Mouse (Mus musculus): ENCODE data around the gene Eef2kmt. TPM values are rescaled to one million over a fixed set of nuclear protein-coding genes. Genes with fewer than 3 reads are reported as not detected.

Eef2kmt gene
- polyA plus RNA-seq, 2 experiments = 9.9 to 10.7 TPM

- Histone ChIP-seq H3K27me3 (ENCODE audit: control insufficient read depth, insufficient read depth, low read length) (no peaks in the 10 kb centered on the region), H3K4me3 (ENCODE audit: insufficient read depth in 1 of 2, low read depth in 2 of 2, low read length in 2 of 2) (peak overlapping the region; percentile 79 to 82), H3K36me3 (replicated peaks; ENCODE audit: control insufficient read depth, insufficient read depth, low read depth) (peaks cover 4% of the 10 kb centered on the region; the same call in 1 of the 2 replicates), H3K27ac (no peak overlapping the region), H3K4me1 (replicated peaks; ENCODE audit: control insufficient read depth in 2 of 2, insufficient read depth in 2 of 2, low read length in 1 of 2) (peaks cover 2 to 3% of the 10 kb centered on the region in 2 experiments; a peak in 1 of 4 replicates), H3K4me2 (ENCODE audit: low read depth) (peak overlapping the region; percentile 79), H3K9ac (replicated peaks) (peak overlapping the region; percentile 56), H3K9me3 (ENCODE audit: control insufficient read depth, low read length) (no peaks in the 10 kb centered on the region)
- ATAC-seq (ENCODE audit: insufficient read depth) (peak; percentile 49; the same call in 1 of the 2 replicates), DNase-seq (ENCODE audit: low read depth in 3 of 3, low spot score in 3 of 3) (no peak)
- under 1% methylated on average over 36 of the region's 36 CpGs for WGBS (ENCODE audit: insufficient replicate concordance)
- no peak for TF ChIP-seq CTCF (IDR thresholded peaks at IDR 0.05; ENCODE audit: low read depth)
- no peak for TF ChIP-seq EP300 (IDR thresholded peaks at IDR 0.05; ENCODE audit: low read depth)
These were observed 52.6 kb downstream of the Eef2kmt start for GRCm38 (mm10) chr16:5203200-5203599.

- Histone ChIP-seq H3K36me3 (replicated peaks; ENCODE audit: control insufficient read depth, insufficient read depth, low read depth) (peaks cover 4% of the 10 kb centered on the region; the same call in 1 of the 2 replicates), H3K9ac (replicated peaks) (peak overlapping the region; percentile 56), H3K4me2 (ENCODE audit: low read depth) (peak overlapping the region; percentile 79), H3K4me1 (replicated peaks; ENCODE audit: control insufficient read depth in 2 of 2, insufficient read depth in 2 of 2, low read length in 1 of 2) (peaks cover 2 to 3% of the 10 kb centered on the region in 2 experiments; a peak in 1 of 4 replicates), H3K27ac (no peak overlapping the region), H3K9me3 (ENCODE audit: control insufficient read depth, low read length) (no peaks in the 10 kb centered on the region), H3K27me3 (ENCODE audit: control insufficient read depth, insufficient read depth, low read length) (no peaks in the 10 kb centered on the region), H3K4me3 (ENCODE audit: insufficient read depth in 1 of 2, low read depth in 2 of 2, low read length in 2 of 2) (peak overlapping the region; percentile 79 to 82)
- TF ChIP-seq CTCF (IDR thresholded peaks at IDR 0.05; ENCODE audit: low read depth) = peak; percentile 73
- TF ChIP-seq EP300 (IDR thresholded peaks at IDR 0.05; ENCODE audit: low read depth) = no peak
- DNase-seq (ENCODE audit: low read depth in 3 of 3, low spot score in 3 of 3) (peak in 2 of 3 experiments; percentile 24 to 36), ATAC-seq (ENCODE audit: insufficient read depth) (no peak)
- 5% methylated on average over 4 of the region's 4 CpGs for WGBS (ENCODE audit: insufficient replicate concordance)
These were observed 53.1 kb downstream of the Eef2kmt start for GRCm38 (mm10) chr16:5202681-5203080.

GRCm38 (mm10) chr16:5195080-5195479, 60.7 kb downstream of the Eef2kmt start:
- Histone ChIP-seq H3K27ac (no peak overlapping the region), H3K27me3 (ENCODE audit: control insufficient read depth, insufficient read depth, low read length) (no peaks in the 10 kb centered on the region), H3K4me3 (ENCODE audit: insufficient read depth in 1 of 2, low read depth in 2 of 2, low read length in 2 of 2) (no peak overlapping the region), H3K36me3 (replicated peaks; ENCODE audit: control insufficient read depth, insufficient read depth, low read depth) (peaks cover 4% of the 10 kb centered on the region; the same call in 1 of the 2 replicates), H3K4me2 (ENCODE audit: low read depth) (no peak overlapping the region), H3K4me1 (replicated peaks; ENCODE audit: control insufficient read depth in 2 of 2, insufficient read depth in 2 of 2, low read length in 1 of 2) (no peaks in the 10 kb centered on the region), H3K9me3 (ENCODE audit: control insufficient read depth, low read length) (no peaks in the 10 kb centered on the region), H3K9ac (replicated peaks) (no peak overlapping the region)
- DNase-seq (ENCODE audit: low read depth in 3 of 3, low spot score in 3 of 3) (peak in 2 of 3 experiments; percentile 31 to 32), ATAC-seq (ENCODE audit: insufficient read depth) (no peak)
- 24% methylated on average over 6 of the region's 6 CpGs for WGBS (ENCODE audit: insufficient replicate concordance)
- peak; percentile 87 for TF ChIP-seq CTCF (IDR thresholded peaks at IDR 0.05; ENCODE audit: low read depth)
- TF ChIP-seq EP300 (IDR thresholded peaks at IDR 0.05; ENCODE audit: low read depth) = no peak

Small RNA genes within 50 kb of the gene (microRNA-seq; reads per million reads assigned to microRNA genes)
- not detected for gene Gm23689
- gene Gm26095 = not detected
- not detected for gene Mir6364

Other genes with a start within 250 kb of the Eef2kmt start
- 9.1 and 9.7 TPM in 2 replicates for gene Smim22, start 248.7 kb downstream of the Eef2kmt start, polyA plus RNA-seq (2012; rRNA removed)
- 4.5 and 7.8 TPM in 2 replicates for gene Smim22, start 248.7 kb downstream of the Eef2kmt start, polyA plus RNA-seq (2014; fragmentation: Nextera tagmentation; extraction: Ambion mirVana)
- gene Rogdi, start 242.4 kb downstream of the Eef2kmt start, polyA plus RNA-seq (2012; rRNA removed) = 35.8 and 45.7 TPM in 2 replicates
- 39.3 and 42.0 TPM in 2 replicates for gene Rogdi, start 242.4 kb downstream of the Eef2kmt start, polyA plus RNA-seq (2014; fragmentation: Nextera tagmentation; extraction: Ambion mirVana)
- 23.9 and 26.4 TPM in 2 replicates for gene Glyr1, start 206.1 kb downstream of the Eef2kmt start, polyA plus RNA-seq (2012; rRNA removed)
- gene Glyr1, start 206.1 kb downstream of the Eef2kmt start, polyA plus RNA-seq (2014; fragmentation: Nextera tagmentation; extraction: Ambion mirVana) = 21.7 and 26.3 TPM in 2 replicates
- 10.6 and 11.5 TPM in 2 replicates for gene Ubn1, start 205.9 kb downstream of the Eef2kmt start, polyA plus RNA-seq (2012; rRNA removed)
- 8.9 and 10.3 TPM in 2 replicates for gene Ubn1, start 205.9 kb downstream of the Eef2kmt start, polyA plus RNA-seq (2014; fragmentation: Nextera tagmentation; extraction: Ambion mirVana)
- 0.15 and 0.27 TPM in 2 replicates for gene Ppl, start 123.6 kb downstream of the Eef2kmt start, polyA plus RNA-seq (2012; rRNA removed)
- 0.20 and 0.30 TPM in 2 replicates for gene Ppl, start 123.6 kb downstream of the Eef2kmt start, polyA plus RNA-seq (2014; fragmentation: Nextera tagmentation; extraction: Ambion mirVana)
- gene Sec14l5, start 108.9 kb downstream of the Eef2kmt start, polyA plus RNA-seq (2012; rRNA removed) = 0.01 TPM in 1 of 2 replicates, not detected in the other
- gene Sec14l5, start 108.9 kb downstream of the Eef2kmt start, polyA plus RNA-seq (2014; fragmentation: Nextera tagmentation; extraction: Ambion mirVana) = not detected in 2 replicates
- 9.7 and 11.3 TPM in 2 replicates for gene Nagpa, start 52.0 kb downstream of the Eef2kmt start, polyA plus RNA-seq (2012; rRNA removed)
- gene Nagpa, start 52.0 kb downstream of the Eef2kmt start, polyA plus RNA-seq (2014; fragmentation: Nextera tagmentation; extraction: Ambion mirVana) = 9.2 and 11.5 TPM in 2 replicates
- 0.57 and 0.71 TPM in 2 replicates for gene AU021092, start 33.7 kb downstream of the Eef2kmt start, polyA plus RNA-seq (2012; rRNA removed)
- 0.85 and 0.90 TPM in 2 replicates for gene AU021092, start 33.7 kb downstream of the Eef2kmt start, polyA plus RNA-seq (2014; fragmentation: Nextera tagmentation; extraction: Ambion mirVana)
- gene Alg1, start 22.4 kb downstream of the Eef2kmt start, polyA plus RNA-seq (2012; rRNA removed) = 11.5 and 12.1 TPM in 2 replicates
- 11.4 and 12.5 TPM in 2 replicates for gene Alg1, start 22.4 kb downstream of the Eef2kmt start, polyA plus RNA-seq (2014; fragmentation: Nextera tagmentation; extraction: Ambion mirVana)